Mouse (Mus musculus) heart, postnatal 4 days (tissue): ENCODE measurements around the gene Des. TPM values are rescaled to one million over a fixed set of nuclear protein-coding genes. Genes with fewer than 3 reads are reported as not detected.

ENCODE experiments used
- DNase-seq: peaks from one replicate; pipeline ENCODE4 v3.0.0; 2021
- total RNA-seq, 2 experiments: library from RNA; stranded (reverse); gene quantifications; 2 replicates each; pipeline ENCODE4 v1.2.3; 2021

The Des gene
- total RNA-seq, 2 experiments from 2014 or later = 742 to 747 TPM

DNA sequence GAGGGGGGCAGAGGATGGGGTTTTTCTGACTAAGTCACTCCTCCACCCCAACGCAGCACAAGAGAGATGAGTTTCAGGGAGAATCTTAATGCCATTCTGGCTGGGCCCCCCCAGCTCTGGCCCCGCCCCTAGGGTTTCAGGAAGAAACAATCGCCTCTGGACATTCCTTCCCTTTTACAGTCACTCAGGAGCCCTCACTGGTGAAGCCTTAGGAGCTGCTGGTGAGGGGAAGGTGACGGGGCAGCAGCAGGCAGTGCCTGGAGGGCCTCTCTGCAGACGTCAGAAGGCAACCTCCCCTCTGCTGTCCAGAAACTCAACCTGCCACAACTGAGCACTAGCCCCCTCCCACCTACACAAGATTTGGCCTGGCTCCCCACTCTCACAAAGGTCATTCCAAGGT, 10.9 kb upstream of the Des start:
- DNase-seq = peak; percentile 12

DNA sequence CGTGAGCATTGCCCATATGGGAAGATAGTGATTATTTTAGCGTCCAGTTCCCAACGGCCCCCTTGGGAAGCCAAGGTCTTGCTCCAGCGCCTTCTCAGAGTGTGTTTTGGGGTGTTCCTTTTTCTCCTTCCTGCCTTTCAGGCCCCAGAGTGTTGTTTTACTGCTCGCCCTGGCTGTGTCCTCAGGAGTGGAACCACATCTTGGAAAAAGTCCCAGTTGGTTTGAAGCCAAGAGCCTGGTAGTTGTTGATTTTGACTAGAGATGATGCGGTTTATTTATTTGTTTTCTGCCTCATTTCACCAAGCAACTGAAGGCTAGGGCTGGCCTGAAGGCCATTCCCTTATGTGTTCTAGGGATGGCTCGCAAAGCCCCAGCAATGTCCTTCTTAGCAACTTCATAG, 2.9 kb upstream of the Des start:
- DNase-seq = peak; percentile 78

DNA sequence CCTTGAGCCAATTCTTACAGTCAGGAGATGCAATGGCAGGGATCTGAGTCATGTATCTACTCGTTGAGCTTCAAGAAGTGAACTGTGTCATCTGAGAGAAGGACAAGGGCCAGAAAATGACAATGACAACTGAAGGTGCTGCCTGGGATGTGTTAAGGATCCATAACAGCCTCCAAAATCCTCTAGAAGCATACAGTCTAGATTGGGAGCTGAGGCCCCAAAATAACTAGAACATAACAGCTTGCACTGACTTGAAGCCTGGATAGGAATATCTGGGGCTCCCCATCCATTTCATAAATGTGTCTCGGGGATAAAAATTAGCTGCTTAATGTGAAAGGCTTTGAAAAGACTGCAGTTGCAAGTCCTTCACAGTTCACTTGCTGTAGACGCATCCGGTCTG, 2.1 kb upstream of the Des start:
- no peak for DNase-seq

DNA sequence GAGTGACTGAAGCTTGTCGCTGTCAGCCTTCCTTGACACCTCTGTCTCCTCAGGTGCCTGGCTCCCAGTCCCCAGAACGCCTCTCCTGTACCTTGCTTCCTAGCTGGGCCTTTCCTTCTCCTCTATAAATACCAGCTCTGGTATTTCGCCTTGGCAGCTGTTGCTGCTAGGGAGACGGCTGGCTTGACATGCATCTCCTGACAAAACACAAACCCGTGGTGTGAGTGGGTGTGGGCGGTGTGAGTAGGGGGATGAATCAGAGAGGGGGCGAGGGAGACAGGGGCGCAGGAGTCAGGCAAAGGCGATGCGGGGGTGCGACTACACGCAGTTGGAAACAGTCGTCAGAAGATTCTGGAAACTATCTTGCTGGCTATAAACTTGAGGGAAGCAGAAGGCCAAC, 783 bp upstream of the Des start:
- DNase-seq = peak; percentile 64

DNA sequence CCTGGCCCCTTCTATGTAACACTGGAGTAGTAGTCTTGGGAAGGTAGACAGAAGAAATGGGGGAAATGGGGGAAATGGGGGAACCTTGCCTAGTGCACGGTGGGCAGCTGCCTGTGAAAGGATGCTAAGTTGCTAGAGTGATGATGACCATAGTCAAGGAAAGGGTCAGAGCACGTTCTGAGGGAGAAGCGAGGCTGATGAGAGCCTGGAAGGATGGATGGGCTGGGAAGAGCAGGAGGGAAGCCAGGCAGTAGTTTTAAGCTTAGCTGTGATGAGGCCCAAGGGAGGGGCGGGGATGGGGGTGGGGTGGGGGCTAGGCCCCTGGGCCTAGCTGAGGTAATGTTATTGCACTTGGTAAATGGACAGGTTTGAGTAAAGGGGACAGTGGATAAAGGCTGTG, 994 bp downstream of the Des start:
- DNase-seq = no peak

DNA sequence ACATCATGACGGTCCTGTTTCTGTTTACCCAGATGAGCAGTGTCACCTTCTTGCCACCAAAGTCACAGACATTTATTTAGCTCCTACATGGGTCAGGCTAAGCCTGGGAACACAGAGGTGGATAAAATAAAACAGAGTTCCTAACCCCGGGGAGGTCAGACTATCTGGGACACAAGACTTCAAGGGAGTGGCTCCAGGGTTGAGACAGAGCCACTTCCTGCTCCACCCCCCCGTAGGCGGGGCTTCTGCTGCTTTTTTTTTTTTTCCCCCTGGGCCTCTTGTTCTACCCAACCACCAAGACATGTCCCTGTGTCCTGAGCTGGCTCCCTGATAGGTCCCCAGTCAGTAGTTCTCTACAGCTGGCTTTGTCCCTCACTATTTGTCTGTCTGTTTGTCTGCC, 1.6 kb downstream of the Des start:
- peak; percentile 64 for DNase-seq

DNA sequence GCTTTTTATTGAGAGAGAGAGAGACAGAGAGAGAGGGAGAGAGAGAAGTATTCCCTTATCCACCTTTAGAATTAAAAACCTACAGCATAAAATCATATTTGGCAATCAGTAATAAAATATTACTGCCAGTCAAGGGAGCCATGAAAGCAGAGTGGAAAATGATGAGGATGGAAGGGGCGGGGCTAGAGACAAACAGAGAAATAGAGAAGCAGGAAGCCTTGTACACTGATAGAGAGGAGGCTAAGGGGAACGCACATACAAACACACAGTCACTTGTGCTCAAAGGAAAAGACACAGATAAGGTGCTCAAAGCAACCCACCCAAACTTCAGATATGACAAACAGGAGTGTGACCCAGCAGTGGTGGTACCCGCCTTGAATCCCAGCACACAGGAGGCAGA, 3.7 kb downstream of the Des start:
- DNase-seq = no peak

- DNase-seq = no peak
Measured at GRCm38 (mm10) chr1:75365510-75366137, 5.5 kb downstream of the Des start.

DNA sequence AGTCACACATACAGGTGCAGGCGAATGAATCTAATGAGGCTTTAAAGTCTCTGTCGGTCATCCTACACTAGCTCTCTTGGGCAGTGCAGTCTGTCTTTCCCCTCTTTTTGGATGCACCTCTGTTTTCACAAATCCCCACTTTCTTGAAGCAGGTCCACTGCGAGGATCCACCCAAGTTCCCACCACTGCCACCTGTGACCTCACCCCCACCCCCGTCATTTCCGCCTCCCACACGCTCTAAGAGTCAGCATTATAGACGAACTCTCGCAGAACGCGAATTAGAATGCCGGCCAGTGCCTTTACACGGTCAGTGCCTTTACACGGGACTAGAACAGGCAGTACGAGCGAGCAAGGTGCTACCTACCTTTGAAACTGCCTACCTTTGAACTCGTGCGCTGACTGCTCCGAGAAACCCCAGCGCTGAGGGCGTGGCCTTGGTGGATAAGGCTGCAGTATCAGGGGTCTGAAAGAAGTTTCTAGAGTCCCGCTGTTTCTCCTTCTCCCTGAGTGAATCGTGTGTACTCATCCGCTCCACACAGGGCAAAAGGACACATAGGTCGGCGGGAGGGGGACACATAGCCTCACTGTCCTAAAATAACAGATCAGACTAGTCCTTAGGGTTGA, 9.3 kb downstream of the Des start:
- no peak for DNase-seq

DNA sequence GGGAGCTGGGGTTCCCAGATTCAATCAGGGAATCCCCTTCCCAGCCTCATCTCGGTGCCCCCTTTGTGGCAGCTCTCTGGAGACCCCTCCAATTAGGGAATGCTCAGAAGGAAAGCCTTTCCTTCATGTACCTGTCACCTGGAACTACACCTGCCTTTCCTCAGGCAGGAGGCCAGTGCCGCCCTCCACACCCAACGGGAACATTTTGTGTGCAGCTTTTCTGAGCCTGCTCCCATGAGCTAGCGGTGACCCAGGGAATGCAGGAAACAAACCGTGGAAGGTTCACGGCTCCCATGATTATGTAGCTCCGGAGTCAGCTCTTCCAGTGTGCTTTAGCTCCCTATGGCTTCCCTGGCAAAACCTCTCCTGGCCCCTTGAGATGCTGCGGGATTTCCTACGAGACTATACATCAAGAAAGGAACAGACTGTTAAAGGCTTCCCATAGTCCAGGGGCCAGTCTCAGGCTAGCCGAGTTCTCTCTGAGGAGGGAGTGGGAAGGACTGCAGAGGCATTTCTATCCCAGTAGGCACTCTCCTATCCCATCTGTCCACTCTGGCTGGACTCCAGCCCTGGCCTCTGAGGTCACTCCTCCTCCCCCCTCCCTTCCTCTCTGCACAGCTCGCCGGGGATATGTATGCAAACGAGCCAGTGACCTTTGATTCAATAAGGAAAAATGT, 10.0 kb downstream of the Des start:
- DNase-seq = peak; percentile 83

- peak; percentile 88 for DNase-seq
Measured at GRCm38 (mm10) chr1:75371317-75372095, 11.4 kb downstream of the Des start.

DNA sequence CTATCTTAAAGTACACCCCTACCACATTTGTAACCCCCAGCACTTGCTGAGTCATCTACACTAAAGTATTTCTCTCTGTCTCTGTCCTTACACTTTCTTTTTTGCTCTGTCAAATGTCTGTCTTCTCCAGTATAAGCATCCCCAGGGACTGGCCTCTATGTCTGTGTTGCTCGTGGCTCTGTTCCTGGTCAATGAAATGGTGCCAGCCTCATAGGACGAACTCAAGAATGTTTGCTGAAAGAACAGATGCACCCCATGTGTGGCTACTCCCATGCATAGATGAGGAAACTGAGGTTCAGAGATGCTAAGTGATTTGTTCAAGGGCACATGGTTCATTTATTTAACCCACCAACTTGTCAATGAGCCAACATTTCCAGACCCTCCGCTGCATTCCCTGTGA, 12.3 kb downstream of the Des start:
- DNase-seq = no peak

- no peak for DNase-seq
Measured at GRCm38 (mm10) chr1:75373276-75373675, 13.1 kb downstream of the Des start.

DNA sequence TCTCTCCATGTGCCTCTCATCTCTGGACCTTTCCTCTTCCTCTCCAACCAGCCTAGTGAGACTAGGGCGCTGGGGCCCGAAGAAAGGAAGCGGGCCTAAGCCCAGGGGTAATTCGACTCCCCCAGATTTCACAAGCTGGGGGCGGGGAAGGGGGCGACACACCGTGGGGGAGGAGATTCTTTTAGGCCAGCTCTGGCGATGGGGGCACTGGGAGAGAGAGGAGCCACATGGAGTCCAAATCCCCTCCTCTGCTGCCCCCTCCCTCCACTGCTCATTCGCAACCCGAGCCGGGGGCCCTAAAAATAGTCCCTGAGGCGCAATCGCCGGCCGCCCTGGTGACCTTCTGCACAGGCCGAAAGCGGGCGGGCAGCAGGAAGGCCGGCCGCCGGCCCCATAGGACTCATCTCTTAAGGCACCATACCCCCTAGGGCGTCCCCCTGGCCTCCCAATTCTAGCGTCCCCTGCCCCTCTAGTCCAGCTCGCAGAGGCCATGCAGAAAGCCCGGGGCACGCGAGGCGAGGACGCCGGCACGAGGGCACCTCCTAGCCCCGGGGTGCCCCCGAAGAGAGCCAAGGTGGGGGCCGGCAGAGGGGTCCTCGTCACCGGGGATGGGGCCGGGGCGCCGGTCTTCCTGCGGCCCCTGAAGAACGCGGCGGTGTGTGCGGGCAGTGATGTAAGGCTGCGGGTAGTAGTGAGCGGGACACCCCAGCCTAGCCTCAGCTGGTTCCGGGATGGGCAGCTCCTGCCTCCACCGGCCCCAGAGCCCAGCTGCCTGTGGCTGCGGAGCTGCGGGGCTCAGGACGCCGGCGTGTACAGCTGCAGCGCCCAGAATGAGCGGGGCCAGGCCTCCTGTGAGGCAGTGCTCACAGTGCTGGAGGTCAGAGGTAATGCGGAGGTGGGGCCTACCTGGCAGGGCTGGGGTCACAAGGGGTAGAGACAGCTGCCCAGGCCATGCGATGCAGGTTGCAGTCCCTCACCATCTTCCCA, 15.1 kb downstream of the Des start, which contains the start of gene Speg:
TSS of gene Speg (plus strand) at position 348 of the 987 bp plus-strand sequence.
- peak; percentile 74 for DNase-seq

- DNase-seq = no peak
Measured at GRCm38 (mm10) chr1:75379196-75379595, 19.1 kb downstream of the Des start.

- no peak for DNase-seq
Measured at GRCm38 (mm10) chr1:75379931-75380330, 19.8 kb downstream of the Des start.

- no peak for DNase-seq
Measured at GRCm38 (mm10) chr1:75380951-75381350, 20.8 kb downstream of the Des start.

GRCm38 (mm10) chr1:75381482-75382355, 21.6 kb downstream of the Des start:
- peak; percentile 62 for DNase-seq

DNA sequence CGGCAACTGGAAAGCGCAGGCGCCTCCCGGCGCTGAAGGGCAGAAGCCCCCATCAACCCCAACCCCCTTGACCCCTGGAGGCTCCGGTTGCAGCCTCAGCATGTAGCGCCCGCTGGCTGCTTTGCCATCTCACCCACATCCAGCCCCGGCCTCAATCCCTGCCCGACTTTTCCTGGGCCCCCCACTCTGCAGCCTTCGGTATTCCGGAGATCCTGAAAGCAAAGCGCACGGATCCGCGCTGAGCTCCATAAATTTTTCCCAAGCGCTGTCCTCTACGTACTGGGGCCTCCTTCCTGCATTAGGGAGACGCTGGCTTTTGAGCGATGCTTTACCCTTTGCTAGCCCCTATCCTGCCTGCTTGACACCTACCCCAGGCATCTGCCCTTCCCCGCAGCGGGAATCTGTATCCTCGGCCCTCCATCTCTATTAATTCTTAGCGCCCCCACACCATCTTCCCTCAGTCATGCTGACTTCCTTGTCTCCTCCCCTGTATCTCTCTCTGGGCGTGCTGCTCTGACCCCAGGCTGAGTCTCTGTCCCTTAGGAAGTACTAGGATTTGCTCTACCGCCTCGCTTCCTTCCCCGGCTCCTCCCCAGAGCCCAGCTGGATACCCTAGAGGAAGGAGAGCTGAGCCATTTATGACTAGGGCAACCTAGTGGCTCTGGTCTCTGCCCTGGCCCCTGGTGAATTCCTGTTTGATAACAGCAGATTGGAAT, 22.4 kb downstream of the Des start:
- DNase-seq = no peak
